Mouse (Mus musculus): ENCODE data around the gene Foxr1. TPM values are rescaled to one million over a fixed set of nuclear protein-coding genes. Genes with fewer than 3 reads are reported as not detected.
"Not testable (repeated sequence)": the region's sequence is repeated elsewhere in the genome, so short reads cannot be mapped to it uniquely, and the experiment has no call there.

The Foxr1 gene
- total RNA-seq, 2 experiments from 2014 or later = not detected

DNA sequence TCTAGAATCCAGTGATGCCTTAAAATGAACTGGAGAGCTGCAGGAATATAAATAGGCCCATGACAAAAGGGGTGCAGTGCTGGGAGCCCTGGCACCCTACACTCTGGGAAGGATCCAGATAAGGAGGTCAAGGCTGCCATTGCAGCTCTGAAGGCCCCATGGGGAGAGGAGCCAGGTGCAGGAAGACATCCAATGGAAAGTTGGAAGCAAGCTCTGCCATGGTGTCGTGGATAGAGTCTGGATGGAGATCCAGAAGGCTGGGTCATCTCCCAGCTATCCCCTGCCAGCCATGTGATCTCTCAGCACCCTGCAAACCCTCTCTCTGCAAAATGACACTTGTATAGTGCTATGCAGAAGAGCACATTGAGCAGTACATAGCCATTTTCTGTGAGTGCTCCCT is 33.4 kb upstream of the Foxr1 start:
- no peak overlapping the region for H3K4me3 ChIP-seq
- no peak for DNase-seq (ENCODE audit: extremely low spot score in 1 of 2, low spot score in 2 of 2)
- H3K27ac ChIP-seq = no peak overlapping the region
- intact Hi-C loops (cut with DNase I) = no loop called here
- TF ChIP-seq CTCF (IDR thresholded peaks at IDR 0.05) = no peak

DNA sequence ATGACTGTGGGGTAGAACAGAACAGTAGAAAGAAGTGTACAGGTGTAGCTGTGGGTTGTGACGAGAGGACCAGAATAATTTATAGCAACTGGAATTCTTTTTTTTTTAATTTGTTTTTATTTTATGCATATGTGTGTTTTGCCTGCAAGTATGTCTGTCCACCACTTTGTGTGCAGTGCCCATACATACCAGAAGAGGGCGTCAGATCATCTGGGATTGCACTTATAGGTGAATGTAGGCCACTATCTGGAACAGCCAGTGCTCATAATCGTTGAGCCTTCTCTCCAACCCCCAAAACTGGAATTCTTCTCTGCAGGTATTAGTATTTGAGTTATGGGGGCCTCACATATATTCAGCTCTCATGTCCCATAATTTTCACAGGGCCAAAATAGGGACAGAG is 32.2 kb upstream of the Foxr1 start:
- intact Hi-C loops (cut with DNase I) = no loop called here
- TF ChIP-seq CTCF (IDR thresholded peaks at IDR 0.05) = peak; percentile 32
- no peak for DNase-seq (ENCODE audit: extremely low spot score in 1 of 2, low spot score in 2 of 2)
- no peak overlapping the region for H3K27ac ChIP-seq
- H3K4me3 ChIP-seq = no peak overlapping the region

DNA sequence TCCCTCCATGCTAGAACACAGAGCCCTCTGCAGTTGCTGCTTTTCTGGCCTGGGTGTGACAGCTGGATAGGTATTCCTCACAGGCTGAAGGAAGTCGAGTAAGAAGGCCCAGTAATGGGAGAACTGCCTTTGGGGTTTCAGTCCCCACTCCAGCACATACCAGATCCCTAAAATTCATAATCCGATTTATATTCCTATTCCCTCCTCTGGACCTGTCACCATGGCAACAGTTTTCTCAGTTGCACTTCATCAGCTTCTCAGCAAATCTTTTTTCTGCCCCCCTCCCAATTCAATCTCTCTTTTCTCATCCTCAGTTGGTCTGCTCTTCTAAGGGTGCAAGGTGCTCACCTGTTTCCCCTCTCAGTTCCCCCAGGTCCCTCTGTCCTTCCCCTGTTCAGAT is 27.9 kb upstream of the Foxr1 start:
- no peak for DNase-seq (ENCODE audit: extremely low spot score in 1 of 2, low spot score in 2 of 2)
- Histone ChIP-seq H3K27ac (no peak overlapping the region), H3K4me3 (no peak overlapping the region)
- intact Hi-C loops (cut with DNase I) = no loop called here
- TF ChIP-seq CTCF (IDR thresholded peaks at IDR 0.05) = no peak

GRCm38 (mm10) chr9:44468224-44468623 is 27.3 kb upstream of the Foxr1 start:
- intact Hi-C loops (cut with DNase I) = no loop called here
- no peak overlapping the region for H3K27ac ChIP-seq
- no peak for TF ChIP-seq CTCF (IDR thresholded peaks at IDR 0.05)
- no peak overlapping the region for H3K4me3 ChIP-seq
- no peak for DNase-seq (ENCODE audit: extremely low spot score in 1 of 2, low spot score in 2 of 2)

GRCm38 (mm10) chr9:44461950-44462349 is 21.0 kb upstream of the Foxr1 start:
- TF ChIP-seq CTCF (IDR thresholded peaks at IDR 0.05) = no peak
- no peak for DNase-seq (ENCODE audit: extremely low spot score in 1 of 2, low spot score in 2 of 2)
- intact Hi-C loops (cut with DNase I) = no loop called here
- Histone ChIP-seq H3K27ac (no peak overlapping the region), H3K4me3 (no peak overlapping the region)

GRCm38 (mm10) chr9:44457035-44457742 is 16.3 kb upstream of the Foxr1 start:
- no peak for TF ChIP-seq CTCF (IDR thresholded peaks at IDR 0.05)
- intact Hi-C loops (cut with DNase I) = loop anchor here (1.0 kb wide), 1 partner anchor 22 kb away; no protein-coding TSS in a partner anchor
- peak; percentile 81 to 86 for DNase-seq (ENCODE audit: extremely low spot score in 1 of 2, low spot score in 2 of 2)
- peak overlapping the region; percentile 90 for H3K27ac ChIP-seq
- peak overlapping the region; percentile 24; the same call in 1 of the 2 replicates for H3K4me3 ChIP-seq

GRCm38 (mm10) chr9:44454891-44455220 is 13.9 kb upstream of the Foxr1 start, which contains the start of gene Upk2:
Gene Upk2 (minus strand): TSS chr9:44454976.
- Histone ChIP-seq H3K4me3 (no peak within 1 kb of the TSS), H3K27ac (no peak within 1 kb of the TSS)
- TF ChIP-seq CTCF (IDR thresholded peaks at IDR 0.05) = peak; percentile 39
- intact Hi-C loops (cut with DNase I) = loop anchor here (1.0 kb wide), 3 partner anchors 43 to 197 kb away; no protein-coding TSS in a partner anchor
- no peak for DNase-seq (ENCODE audit: extremely low spot score in 1 of 2, low spot score in 2 of 2)

DNA sequence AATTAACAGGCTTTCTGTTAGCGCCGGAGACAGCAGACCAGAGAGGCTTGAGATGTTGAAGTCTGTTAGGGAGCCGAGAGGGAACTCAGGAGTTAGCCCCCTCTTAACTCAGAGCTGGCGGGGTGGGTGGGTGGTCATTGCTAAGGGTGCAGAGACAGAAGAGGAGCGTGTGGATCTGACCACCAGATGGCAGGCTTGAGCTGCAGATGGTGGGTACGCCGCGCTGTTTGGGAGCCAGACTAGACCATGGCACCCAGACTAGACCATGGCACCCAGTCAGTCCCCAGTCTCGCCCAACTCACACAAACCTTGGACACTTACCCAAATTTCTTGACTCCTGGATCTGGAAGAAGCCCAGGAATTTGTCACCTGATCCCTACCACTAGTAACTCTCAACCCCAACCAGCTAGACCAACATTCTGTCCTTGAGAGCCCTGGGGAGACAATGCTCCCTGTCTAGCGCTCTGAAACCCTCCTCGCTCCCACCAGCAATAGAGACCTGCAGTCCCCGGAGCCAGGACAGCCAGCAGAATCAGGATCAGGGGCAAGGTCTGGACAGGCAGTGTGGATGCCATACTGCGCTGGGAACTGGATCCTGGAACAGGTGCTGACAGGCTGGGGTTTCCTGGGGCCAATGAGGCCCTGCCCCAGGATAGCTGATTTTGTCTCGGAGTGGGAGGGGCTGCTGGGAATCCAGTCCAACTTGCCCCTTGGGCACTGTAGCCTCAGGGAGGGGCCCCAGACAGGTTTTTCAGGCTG is 13.4 kb upstream of the Foxr1 start:
- Histone ChIP-seq H3K27ac (no peak overlapping the region), H3K4me3 (no peak overlapping the region)
- DNase-seq (ENCODE audit: extremely low spot score in 1 of 2, low spot score in 2 of 2) = peak; percentile 86 to 88
- intact Hi-C loops (cut with DNase I) = loop anchor here (1.0 kb wide), 3 partner anchors 44 to 198 kb away; no protein-coding TSS in a partner anchor
- peak; percentile 91 for TF ChIP-seq CTCF (IDR thresholded peaks at IDR 0.05)

- Histone ChIP-seq H3K27ac (no peak overlapping the region), H3K4me3 (no peak overlapping the region)
- no peak for DNase-seq (ENCODE audit: extremely low spot score in 1 of 2, low spot score in 2 of 2)
- intact Hi-C loops (cut with DNase I) = no loop called here
- peak; percentile 46 for TF ChIP-seq CTCF (IDR thresholded peaks at IDR 0.05)
Measured at GRCm38 (mm10) chr9:44450387-44450786, 9.5 kb upstream of the Foxr1 start.

GRCm38 (mm10) chr9:44444402-44445025 is 3.6 kb upstream of the Foxr1 start:
- DNase-seq (ENCODE audit: extremely low spot score in 1 of 2, low spot score in 2 of 2); H3K27ac ChIP-seq; intact Hi-C loops (cut with DNase I); H3K4me3 ChIP-seq: not testable (repeated sequence)

GRCm38 (mm10) chr9:44435747-44436146 is 5.2 kb downstream of the Foxr1 start:
- intact Hi-C loops (cut with DNase I) = no loop called here
- no peak for DNase-seq (ENCODE audit: extremely low spot score in 1 of 2, low spot score in 2 of 2)
- H3K4me3 ChIP-seq = no peak overlapping the region
- H3K27ac ChIP-seq = no peak overlapping the region
- TF ChIP-seq CTCF (IDR thresholded peaks at IDR 0.05) = no peak

DNA sequence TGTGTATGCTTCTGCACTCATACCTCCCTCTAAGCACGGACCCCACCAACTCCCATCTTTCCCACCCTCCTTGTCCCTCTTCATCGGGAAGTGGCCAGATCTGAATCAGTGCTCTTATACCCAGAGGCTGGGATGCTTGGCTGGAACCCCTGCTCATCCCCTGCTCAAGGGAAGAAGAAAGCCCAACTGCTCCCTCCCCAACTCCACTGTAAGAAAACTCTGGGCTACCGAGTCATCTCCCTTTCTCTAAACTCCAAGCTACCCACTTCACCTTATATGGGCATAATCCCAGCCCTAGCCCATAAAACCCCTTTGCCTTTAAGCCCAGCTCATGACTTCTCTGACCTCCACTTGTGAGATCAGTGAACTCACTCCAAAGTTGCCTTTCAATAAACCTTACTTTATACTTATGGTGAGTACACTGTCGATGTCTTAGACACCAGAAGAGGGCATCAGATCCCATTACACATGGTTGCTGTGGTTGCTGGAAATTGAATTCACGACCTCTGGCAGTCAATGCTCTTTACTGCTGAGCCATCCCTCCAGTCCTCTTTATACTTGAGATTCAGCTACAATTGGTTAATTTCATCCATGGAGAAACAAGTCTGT is 8.3 kb downstream of the Foxr1 start:
- no peak overlapping the region for H3K4me3 ChIP-seq
- no peak overlapping the region for H3K27ac ChIP-seq
- intact Hi-C loops (cut with DNase I) = no loop called here
- DNase-seq (ENCODE audit: extremely low spot score in 1 of 2, low spot score in 2 of 2) = no peak
- TF ChIP-seq CTCF (IDR thresholded peaks at IDR 0.05) = no peak; the same call in 1 of the 2 replicates
